Mouse (Mus musculus) heart, postnatal 14 days (tissue): ENCODE data around the gene Ackr2. TPM values are rescaled to one million over a fixed set of nuclear protein-coding genes. Genes with fewer than 3 reads are reported as not detected.

Experiments
- DNase-seq, 2 experiments: peaks; one replicate each; pipeline ENCODE4 v3.0.0; 2021 to 2022
- intact Hi-C: fragments of 180-260 bp; cut with DNase I; formaldehyde crosslinking; loops from one replicate; pipeline ENCODE4 v1.15.1; 2025
- total RNA-seq, 2 experiments: library from RNA; stranded (reverse); gene quantifications; 2 replicates each; pipeline ENCODE4 v1.2.3; 2021

Gene Ackr2
- total RNA-seq, 2 experiments from 2014 or later = 2.0 to 3.4 TPM

GRCm38 (mm10) chr9:121889927-121890440 lies 8.2 kb upstream of the Ackr2 start:
- intact Hi-C loops = no loop called here
- peak in 1 of 2 experiments; percentile 51 for DNase-seq

- DNase-seq = peak; percentile 71 to 74
- intact Hi-C loops = no loop called here
Measured at GRCm38 (mm10) chr9:121890441-121890941, 7.7 kb upstream of the Ackr2 start.

- intact Hi-C loops = no loop called here
- DNase-seq = no peak
Measured at GRCm38 (mm10) chr9:121891301-121891700, 6.9 kb upstream of the Ackr2 start.

DNA sequence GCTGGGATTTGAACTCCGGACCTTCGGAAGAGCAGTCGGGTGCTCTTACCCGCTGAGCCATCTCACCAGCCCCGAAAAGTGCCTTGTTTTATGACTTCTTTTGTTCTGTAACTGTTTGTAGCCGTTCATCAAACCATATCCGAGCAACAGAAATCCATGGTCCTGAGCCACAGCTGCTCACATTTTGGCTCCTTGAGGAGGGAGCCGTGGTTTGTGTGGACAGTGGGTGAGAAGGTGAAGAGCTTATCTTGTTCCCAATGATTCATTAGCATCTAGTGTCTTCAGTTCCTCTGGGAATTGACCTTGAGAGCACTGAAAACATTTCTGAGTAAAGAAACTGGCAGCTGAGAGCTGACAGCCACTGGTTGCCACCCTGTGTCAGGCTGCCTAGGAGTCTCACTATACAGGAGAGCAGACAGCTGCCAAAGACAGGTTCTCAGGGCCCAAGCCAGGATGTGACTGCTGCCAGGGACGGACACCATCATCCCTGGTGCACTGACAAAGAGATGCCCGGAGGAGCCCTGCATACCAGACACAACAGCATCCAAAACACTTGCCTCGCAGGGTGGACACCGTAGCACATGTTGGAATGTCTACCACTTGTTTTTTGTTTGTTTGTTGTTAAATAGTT lies 6.0 kb upstream of the Ackr2 start:
- intact Hi-C loops = no loop called here
- no peak for DNase-seq

- intact Hi-C loops = no loop called here
- DNase-seq = peak in 1 of 2 experiments; percentile 31
Measured at GRCm38 (mm10) chr9:121894447-121894846, 3.7 kb upstream of the Ackr2 start.

DNA sequence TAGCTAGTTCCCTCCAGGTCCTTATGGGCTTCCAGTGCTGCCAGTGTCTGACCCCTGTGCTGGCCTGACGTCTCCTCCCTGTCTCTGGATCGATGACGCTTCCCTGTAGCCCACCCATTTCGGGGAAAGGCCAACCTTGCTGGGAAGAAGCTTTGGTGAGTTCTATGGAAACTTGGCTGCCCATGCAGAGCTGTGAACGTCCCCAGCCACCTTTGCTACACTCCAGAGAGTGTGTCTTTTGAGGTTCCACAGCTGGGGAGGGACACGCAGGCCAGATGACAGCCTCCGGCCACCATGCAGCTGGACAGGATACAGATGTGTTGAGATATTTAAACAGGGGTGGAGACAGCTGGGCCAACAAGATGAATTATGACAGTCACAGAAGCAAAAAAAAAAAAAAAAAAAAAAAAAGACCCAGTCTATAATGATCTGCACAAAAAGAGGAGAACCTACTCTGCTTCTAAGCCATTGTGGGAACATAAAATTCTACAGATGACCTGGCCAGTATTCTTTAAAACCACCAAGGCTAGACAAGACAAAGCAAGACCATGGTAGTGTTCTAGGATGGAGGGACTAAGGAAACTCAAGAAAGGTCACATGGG lies 2.7 kb upstream of the Ackr2 start:
- intact Hi-C loops = no loop called here
- peak; percentile 34 to 52 for DNase-seq

- intact Hi-C loops = no loop called here
- no peak for DNase-seq
Measured at GRCm38 (mm10) chr9:121896820-121897219, 1.3 kb upstream of the Ackr2 start.

DNA sequence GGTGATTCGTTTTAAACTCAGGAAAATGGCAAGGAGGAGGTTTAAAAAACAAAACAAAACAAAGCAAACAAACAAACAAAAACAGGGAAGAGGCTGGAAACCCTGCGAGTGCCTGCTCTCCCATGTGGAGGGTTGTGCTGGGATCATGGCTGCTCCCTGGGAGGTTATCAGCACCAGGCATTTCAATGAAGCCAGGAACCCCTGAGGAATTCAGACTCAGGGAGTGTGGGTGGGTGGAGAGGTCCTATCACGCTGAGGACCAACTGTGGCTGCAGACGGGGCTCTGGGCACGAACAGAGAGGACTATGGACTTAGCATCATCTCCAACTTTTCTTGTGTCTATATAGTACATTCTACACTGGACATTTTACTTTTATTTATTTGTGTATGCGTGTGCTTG lies 1.2 kb downstream of the Ackr2 start:
- no peak for DNase-seq
- intact Hi-C loops = no loop called here

GRCm38 (mm10) chr9:121900282-121900855 lies 2.2 kb downstream of the Ackr2 start:
- intact Hi-C loops = no loop called here
- no peak for DNase-seq

DNA sequence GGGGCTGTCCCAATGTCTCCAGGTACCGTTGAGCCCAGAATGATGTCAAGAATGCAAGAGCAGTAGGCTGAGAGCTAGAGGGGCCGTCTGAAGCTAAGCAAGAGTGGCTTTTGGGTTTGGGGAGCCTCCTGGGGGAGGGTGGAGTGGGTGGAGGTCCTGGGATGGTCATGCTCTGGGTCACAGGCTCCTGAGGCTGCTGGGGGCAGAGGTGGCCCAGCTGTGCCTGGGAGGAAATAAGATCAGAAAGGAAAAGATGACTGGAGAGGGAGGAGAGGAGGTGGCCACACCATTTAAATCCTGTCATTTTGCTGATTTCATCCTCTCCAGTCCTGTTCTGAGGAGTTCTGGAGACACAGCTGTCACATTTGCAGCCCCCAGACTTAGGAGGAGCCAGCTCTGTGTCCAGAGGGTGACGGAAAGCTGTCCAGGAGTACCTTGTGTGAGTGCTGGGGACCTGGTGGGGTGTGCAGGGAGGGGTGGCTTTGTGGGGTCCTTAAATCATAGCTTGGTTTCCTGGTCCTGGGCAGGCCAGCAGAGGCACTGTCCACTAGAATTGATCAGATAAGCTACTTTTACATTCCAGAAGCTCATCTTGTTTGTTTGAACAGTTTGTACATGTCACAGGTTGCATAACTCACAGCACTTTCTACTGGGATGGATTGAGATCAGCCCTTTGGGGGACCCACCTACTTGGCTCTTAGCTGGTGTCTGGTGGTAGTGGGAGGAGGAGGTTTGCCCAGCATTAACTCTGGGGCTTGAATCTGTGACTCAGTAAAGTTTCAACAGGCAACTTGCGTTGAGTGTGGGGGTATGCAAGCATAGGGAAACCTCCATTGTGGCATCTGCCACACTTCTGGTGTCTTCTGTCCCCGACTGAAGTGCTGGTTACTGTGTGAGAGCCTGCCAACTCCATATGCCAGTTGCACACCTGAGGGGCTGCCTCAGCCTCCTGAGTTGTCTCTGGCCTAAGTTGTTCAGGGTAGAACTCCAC lies 3.9 kb downstream of the Ackr2 start:
- no peak for DNase-seq
- intact Hi-C loops = no loop called here

GRCm38 (mm10) chr9:121903476-121904305 lies 5.5 kb downstream of the Ackr2 start:
- intact Hi-C loops = no loop called here
- DNase-seq = peak; percentile 43 to 44

- no peak for DNase-seq
- intact Hi-C loops = no loop called here
Measured at GRCm38 (mm10) chr9:121904319-121904718, 6.2 kb downstream of the Ackr2 start.

GRCm38 (mm10) chr9:121904946-121905345 lies 6.8 kb downstream of the Ackr2 start:
- intact Hi-C loops = no loop called here
- no peak for DNase-seq

- DNase-seq = no peak
- intact Hi-C loops = no loop called here
Measured at GRCm38 (mm10) chr9:121905556-121906185, 7.5 kb downstream of the Ackr2 start.

DNA sequence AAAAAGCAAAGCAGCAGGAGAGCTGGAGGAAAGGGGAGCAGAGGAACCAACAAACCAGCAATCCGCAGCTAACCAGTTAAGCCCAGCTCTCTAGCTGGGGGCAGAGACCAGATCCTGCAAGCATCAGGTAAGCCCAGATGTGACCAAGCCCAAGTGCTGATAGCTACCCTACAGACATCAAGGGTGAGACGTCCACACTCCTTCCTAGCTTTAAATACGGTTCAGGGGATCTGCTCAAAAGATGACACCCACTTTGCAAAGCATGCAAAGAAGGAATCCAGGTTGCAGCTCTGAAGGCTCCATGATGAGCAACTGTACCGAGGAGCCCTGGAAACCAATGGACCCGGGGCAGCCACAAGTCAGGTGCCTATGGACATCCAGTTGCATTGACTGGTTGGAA lies 8.3 kb downstream of the Ackr2 start:
- DNase-seq = no peak

DNA sequence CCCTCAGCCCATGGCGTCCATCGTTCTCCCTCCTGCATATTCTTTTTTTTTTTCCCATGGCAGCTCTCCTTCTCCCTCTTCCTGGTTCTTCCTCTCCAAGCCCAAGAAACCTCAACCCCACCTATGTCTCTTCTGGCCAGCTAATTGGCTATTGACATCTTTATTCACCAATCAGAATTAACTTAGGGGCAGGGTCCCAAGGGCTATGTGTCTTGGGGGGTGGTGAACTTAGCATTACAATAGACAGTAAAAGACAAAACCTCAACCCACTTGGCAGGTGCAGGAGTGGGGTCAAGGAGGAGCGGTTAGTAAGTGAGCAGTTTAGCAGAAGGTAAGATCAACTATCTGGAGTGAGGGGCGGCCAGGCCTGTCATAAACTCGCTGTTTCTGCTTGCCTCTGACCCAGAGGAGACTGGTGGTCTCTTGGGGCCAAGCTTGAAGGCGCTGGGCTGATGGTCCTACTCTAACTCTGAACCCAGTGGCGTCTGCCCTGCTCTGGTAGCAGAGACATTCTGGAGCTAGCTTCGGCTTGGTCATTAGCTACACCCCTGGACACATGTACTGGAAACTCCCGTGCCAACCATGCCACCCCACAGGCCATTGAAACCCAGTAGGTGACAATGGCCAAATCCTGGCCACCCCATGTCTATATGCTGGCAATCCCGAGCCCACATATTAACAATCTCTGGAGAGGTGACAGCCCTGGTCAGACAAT lies 9.4 kb downstream of the Ackr2 start:
- no peak for DNase-seq
- intact Hi-C loops = no loop called here

More for the DNA sequence above, 8.3 kb downstream of the Ackr2 start:
- intact Hi-C loops = no loop called here

GRCm38 (mm10) chr9:121908321-121908720 lies 10.2 kb downstream of the Ackr2 start:
- intact Hi-C loops = no loop called here
- DNase-seq = no peak

DNA sequence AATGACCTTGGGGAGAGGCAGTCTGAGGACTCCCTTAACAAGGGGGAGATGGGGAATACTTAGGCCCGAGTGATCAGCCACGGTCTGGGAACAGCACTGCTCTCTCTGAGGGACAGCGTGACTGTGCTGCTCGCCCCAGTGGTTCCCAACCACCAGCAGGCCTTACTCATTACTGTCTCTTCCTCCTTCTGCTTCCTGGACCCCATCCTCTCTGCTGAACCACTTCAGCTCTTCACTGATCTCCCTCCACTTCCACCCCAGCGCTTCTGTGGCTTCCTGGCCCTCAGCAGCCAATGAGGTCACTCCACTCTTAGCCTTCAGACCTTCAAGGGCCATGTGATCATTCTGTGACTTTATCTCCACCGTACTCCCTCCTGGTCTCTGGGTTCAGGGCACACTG lies 11.5 kb downstream of the Ackr2 start:
- DNase-seq = no peak
- intact Hi-C loops = no loop called here

DNA sequence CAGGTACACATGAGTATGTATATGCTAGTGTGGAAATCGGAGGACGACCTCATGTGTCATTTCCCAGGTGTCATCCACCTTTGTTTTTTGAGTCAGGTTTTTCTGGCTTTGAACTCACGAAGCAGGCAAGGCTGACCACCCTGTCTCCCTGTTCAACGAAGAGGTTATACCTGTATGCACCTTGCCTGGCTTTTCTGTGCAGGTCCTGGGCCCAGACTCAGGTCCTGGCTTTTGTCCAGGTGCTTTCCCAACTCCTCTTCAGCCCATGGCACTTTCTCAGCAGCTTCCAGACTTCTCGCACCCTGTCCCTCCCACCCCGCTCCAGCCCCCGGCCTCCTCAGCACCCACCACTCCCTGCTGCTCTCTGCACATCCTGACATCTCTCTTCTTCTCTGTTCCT lies 13.0 kb downstream of the Ackr2 start:
- intact Hi-C loops = no loop called here
- DNase-seq = no peak
